Mouse (Mus musculus): ENCODE measurements around the gene Ksr2.

DNA sequence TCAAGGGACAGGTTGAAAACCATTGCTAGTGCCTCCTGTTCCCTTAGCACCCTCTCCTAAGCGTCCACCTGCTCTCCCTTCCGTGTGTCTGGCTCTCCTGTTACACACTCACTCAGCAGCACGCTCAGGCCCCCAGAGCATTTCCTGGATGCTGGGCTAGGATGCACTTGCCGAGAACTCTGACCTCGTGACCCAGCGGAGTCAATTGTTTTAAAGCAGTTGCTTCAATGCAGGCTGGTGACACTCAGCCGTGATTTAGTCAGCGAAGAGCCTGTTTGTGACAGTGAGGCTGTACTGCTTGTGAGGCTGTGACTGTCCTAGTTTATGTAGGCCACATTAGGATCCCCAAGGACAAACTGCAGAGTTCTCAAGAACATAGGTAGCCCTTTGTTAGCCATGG, 46.6 kb upstream of the Ksr2 start:
- TF ChIP-seq CTCF (IDR thresholded peaks at IDR 0.05; ENCODE audit: low read depth) (no peak), EP300 (optimal IDR thresholded peaks at IDR 0.05) (no peak)
